Mouse (Mus musculus): Measurements from ENCODE around the gene Acbd3.
A peak's percentile ranks its signal among the peaks of the same experiment; 100 is the strongest.

Gene Acbd3

GRCm38 (mm10) chr1:180725704-180726179, at the start of gene Acbd3:
Acbd3 (plus strand) TSS chr1:180726043.
- peak; percentile 96 for DNase-seq (ENCODE audit: extremely low spot score, low spot score)

- no peak for DNase-seq (ENCODE audit: extremely low spot score, low spot score)
Observed at GRCm38 (mm10) chr1:180691284-180691683, 34.6 kb upstream of the Acbd3 start.

- DNase-seq (ENCODE audit: extremely low spot score, low spot score): peak; percentile 58
Observed at GRCm38 (mm10) chr1:180696626-180697352, 29.1 kb upstream of the Acbd3 start, which contains the start of gene Mixl1. Mixl1 (minus strand) TSS chr1:180697034.

- no peak for DNase-seq (ENCODE audit: extremely low spot score, low spot score)
Observed at GRCm38 (mm10) chr1:180698063-180698462, 27.8 kb upstream of the Acbd3 start.

- DNase-seq (ENCODE audit: extremely low spot score, low spot score): no peak
Observed at GRCm38 (mm10) chr1:180703400-180703799, 22.4 kb upstream of the Acbd3 start.

GRCm38 (mm10) chr1:180707368-180707767, 18.5 kb upstream of the Acbd3 start:
- no peak for DNase-seq (ENCODE audit: extremely low spot score, low spot score)

- DNase-seq (ENCODE audit: extremely low spot score, low spot score): no peak
Observed at GRCm38 (mm10) chr1:180707813-180708212, 18.0 kb upstream of the Acbd3 start.

GRCm38 (mm10) chr1:180708935-180709776, 16.7 kb upstream of the Acbd3 start:
- no peak for DNase-seq (ENCODE audit: extremely low spot score, low spot score)

GRCm38 (mm10) chr1:180718756-180719155, 7.1 kb upstream of the Acbd3 start:
- DNase-seq (ENCODE audit: extremely low spot score, low spot score): no peak

GRCm38 (mm10) chr1:180719483-180719882, 6.4 kb upstream of the Acbd3 start:
- DNase-seq (ENCODE audit: extremely low spot score, low spot score): no peak

GRCm38 (mm10) chr1:180719951-180720689, 5.7 kb upstream of the Acbd3 start:
- DNase-seq (ENCODE audit: extremely low spot score, low spot score): peak; percentile 89

GRCm38 (mm10) chr1:180722608-180723007, 3.2 kb upstream of the Acbd3 start:
- no peak for DNase-seq (ENCODE audit: extremely low spot score, low spot score)

GRCm38 (mm10) chr1:180723701-180724238, 2.1 kb upstream of the Acbd3 start:
- no peak for DNase-seq (ENCODE audit: extremely low spot score, low spot score)

- DNase-seq (ENCODE audit: extremely low spot score, low spot score): no peak
Observed at GRCm38 (mm10) chr1:180726183-180726582, 340 bp downstream of the Acbd3 start.

GRCm38 (mm10) chr1:180729231-180729630, 3.4 kb downstream of the Acbd3 start:
- no peak for DNase-seq (ENCODE audit: extremely low spot score, low spot score)

GRCm38 (mm10) chr1:180747827-180748226, 22.0 kb downstream of the Acbd3 start:
- no peak for DNase-seq (ENCODE audit: extremely low spot score, low spot score)

GRCm38 (mm10) chr1:180752115-180752514, 26.3 kb downstream of the Acbd3 start:
- DNase-seq (ENCODE audit: extremely low spot score, low spot score): no peak

GRCm38 (mm10) chr1:180754376-180754775, 28.5 kb downstream of the Acbd3 start:
- no peak for DNase-seq (ENCODE audit: extremely low spot score, low spot score)

- no peak for DNase-seq (ENCODE audit: extremely low spot score, low spot score)
Observed at GRCm38 (mm10) chr1:180756711-180757110, 30.9 kb downstream of the Acbd3 start.

GRCm38 (mm10) chr1:180757252-180757955, 31.6 kb downstream of the Acbd3 start:
- no peak for DNase-seq (ENCODE audit: extremely low spot score, low spot score)

Data from neural tube, embryonic 10.5 days (tissue).